Mouse (Mus musculus) erythroid progenitor cell, adult 5-6 weeks (primary cell): Measurements from ENCODE around the gene Eml1. TPM values are rescaled to one million over a fixed set of nuclear protein-coding genes. Genes with fewer than 3 reads are reported as not detected.
"Not testable (repeated sequence)": the region's sequence is repeated elsewhere in the genome, so short reads cannot be mapped to it uniquely, and the experiment has no call there.

ENCODE experiments used
- ATAC-seq: replicated peaks from 2 replicates; pipeline ENCODE4 v1.8.0; 2016; ENCODE audit warnings: moderate number of reproducible peaks, mild to moderate bottlenecking, moderate TSS enrichment, inconsistent platforms; ENCODE audit not compliant: poor library complexity, low FRiP score, severe bottlenecking
- total RNA-seq, 2 experiments: library from RNA; stranded (forward) in 1 of 2; stranded (reverse) in 1 of 2; fragments of 150-400 nt in 1 of 2; fragments of 186-747, 209-891 nt in 1 of 2; gene quantifications; 2 replicates each; pipeline versions ENCODE4 v1.2.3 to v1.2.4; 2015 to 2017; ENCODE audit warnings: low replicate concordance in 2 of 2

The Eml1 gene
- total RNA-seq, 2 experiments from 2014 or later, result not detected

- no peak for ATAC-seq
These were observed 81.6 kb downstream of the Eml1 start for GRCm38 (mm10) chr12:108452151-108452874.

- no peak for ATAC-seq
These were observed 82.8 kb downstream of the Eml1 start for GRCm38 (mm10) chr12:108453561-108454044.

GRCm38 (mm10) chr12:108455004-108455403 lies 84.2 kb downstream of the Eml1 start:
- no peak for ATAC-seq

- ATAC-seq, result no peak
These were observed 102.1 kb downstream of the Eml1 start for GRCm38 (mm10) chr12:108472898-108473297.

GRCm38 (mm10) chr12:108474440-108474839 lies 103.7 kb downstream of the Eml1 start:
- no peak for ATAC-seq

- no peak for ATAC-seq
These were observed 108.0 kb downstream of the Eml1 start for GRCm38 (mm10) chr12:108478714-108479113.

- no peak for ATAC-seq
These were observed 110.1 kb downstream of the Eml1 start for GRCm38 (mm10) chr12:108480704-108481365.

- no peak for ATAC-seq
These were observed 118.3 kb downstream of the Eml1 start for GRCm38 (mm10) chr12:108489076-108489475.

GRCm38 (mm10) chr12:108489741-108490140 lies 119.0 kb downstream of the Eml1 start:
- ATAC-seq, result no peak

- no peak for ATAC-seq
These were observed 119.6 kb downstream of the Eml1 start for GRCm38 (mm10) chr12:108490336-108490735.

- ATAC-seq, result no peak
These were observed 120.2 kb downstream of the Eml1 start for GRCm38 (mm10) chr12:108490954-108491353.

GRCm38 (mm10) chr12:108494011-108494541 lies 123.3 kb downstream of the Eml1 start:
- ATAC-seq, result no peak

GRCm38 (mm10) chr12:108495455-108496235 lies 124.9 kb downstream of the Eml1 start:
- no peak for ATAC-seq

- no peak for ATAC-seq
These were observed 132.3 kb downstream of the Eml1 start for GRCm38 (mm10) chr12:108503064-108503463.

- ATAC-seq, result no peak
These were observed 132.8 kb downstream of the Eml1 start for GRCm38 (mm10) chr12:108503582-108503981.

GRCm38 (mm10) chr12:108505846-108506245 lies 135.1 kb downstream of the Eml1 start:
- ATAC-seq, result no peak

- not testable (repeated sequence) for ATAC-seq
These were observed 136.3 kb downstream of the Eml1 start for GRCm38 (mm10) chr12:108507046-108507445.

- ATAC-seq, result no peak
These were observed 139.8 kb downstream of the Eml1 start for GRCm38 (mm10) chr12:108510571-108510970.

GRCm38 (mm10) chr12:108511009-108511408 lies 140.3 kb downstream of the Eml1 start:
- no peak for ATAC-seq

GRCm38 (mm10) chr12:108515464-108515863 lies 144.7 kb downstream of the Eml1 start:
- ATAC-seq, result no peak
